Mouse (Mus musculus) kidney, embryonic 15.5 days (tissue): ENCODE data around the gene Cpeb2. TPM values are rescaled to one million over a fixed set of nuclear protein-coding genes. Genes with fewer than 3 reads are reported as not detected.

Experiments
- ATAC-seq: fragments of 200-750 bp; cut with Nextera tagmentation; replicated peaks from 2 replicates; pipeline ENCODE4 v1.8.0; 2017; ENCODE audit warnings: moderate TSS enrichment; ENCODE audit not compliant: low FRiP score
- H3K27ac ChIP-seq: fragments of 300-500 bp; sonication (generic); 2 replicates; pipeline ENCODE4 v1.5.1; 2015; ENCODE audit warnings: mild to moderate bottlenecking, inconsistent platforms
- H3K27me3 ChIP-seq: fragments of 300-500 bp; sonication (generic); 2 replicates; pipeline ENCODE4 v1.6.1; 2015; ENCODE audit warnings: inconsistent platforms
- H3K36me3 ChIP-seq: fragments of 300-500 bp; sonication (generic); 2 replicates; pipeline ENCODE4 v1.6.1; 2015; ENCODE audit warnings: inconsistent platforms
- H3K4me1 ChIP-seq: fragments of 300-500 bp; sonication (generic); 2 replicates; pipeline ENCODE4 v1.6.1; 2015; ENCODE audit warnings: inconsistent platforms
- H3K4me2 ChIP-seq: fragments of 300-500 bp; sonication (generic); 2 replicates; pipeline ENCODE4 v1.6.1; 2015; ENCODE audit warnings: moderate library complexity, mild to moderate bottlenecking, inconsistent platforms
- H3K4me3 ChIP-seq: fragments of 300-500 bp; sonication (generic); replicated peaks from 2 replicates; pipeline ENCODE4 v1.5.1; 2015; ENCODE audit warnings: mild to moderate bottlenecking, inconsistent platforms
- H3K9ac ChIP-seq: fragments of 300-500 bp; sonication (generic); 2 replicates; pipeline ENCODE4 v1.6.1; 2015; ENCODE audit warnings: mild to moderate bottlenecking, inconsistent platforms
- H3K9me3 ChIP-seq: fragments of 300-500 bp; sonication (generic); replicated peaks from 2 replicates; pipeline ENCODE4 v1.6.1; 2016; ENCODE audit warnings: inconsistent platforms
- WGBS: fragments of 180-500 bp; shearing (Covaris S2); methylation state at CpG from one replicate; pipeline ENCODE4 v1.1.7; 2015; ENCODE audit warnings: mixed read lengths; 5-methylcytosine and 5-hydroxymethylcytosine counted together
- polyA plus RNA-seq: library from polyadenylated mRNA; unstranded; fragments of >200 nt; fragmentation: Nextera tagmentation; extraction: Ambion mirVana; gene quantifications from 2 replicates; pipeline ENCODE4 v1.2.1, GENCODE M21; 2015

The Cpeb2 gene
- polyA plus RNA-seq = 1.4 and 1.6 TPM in 2 replicates

DNA sequence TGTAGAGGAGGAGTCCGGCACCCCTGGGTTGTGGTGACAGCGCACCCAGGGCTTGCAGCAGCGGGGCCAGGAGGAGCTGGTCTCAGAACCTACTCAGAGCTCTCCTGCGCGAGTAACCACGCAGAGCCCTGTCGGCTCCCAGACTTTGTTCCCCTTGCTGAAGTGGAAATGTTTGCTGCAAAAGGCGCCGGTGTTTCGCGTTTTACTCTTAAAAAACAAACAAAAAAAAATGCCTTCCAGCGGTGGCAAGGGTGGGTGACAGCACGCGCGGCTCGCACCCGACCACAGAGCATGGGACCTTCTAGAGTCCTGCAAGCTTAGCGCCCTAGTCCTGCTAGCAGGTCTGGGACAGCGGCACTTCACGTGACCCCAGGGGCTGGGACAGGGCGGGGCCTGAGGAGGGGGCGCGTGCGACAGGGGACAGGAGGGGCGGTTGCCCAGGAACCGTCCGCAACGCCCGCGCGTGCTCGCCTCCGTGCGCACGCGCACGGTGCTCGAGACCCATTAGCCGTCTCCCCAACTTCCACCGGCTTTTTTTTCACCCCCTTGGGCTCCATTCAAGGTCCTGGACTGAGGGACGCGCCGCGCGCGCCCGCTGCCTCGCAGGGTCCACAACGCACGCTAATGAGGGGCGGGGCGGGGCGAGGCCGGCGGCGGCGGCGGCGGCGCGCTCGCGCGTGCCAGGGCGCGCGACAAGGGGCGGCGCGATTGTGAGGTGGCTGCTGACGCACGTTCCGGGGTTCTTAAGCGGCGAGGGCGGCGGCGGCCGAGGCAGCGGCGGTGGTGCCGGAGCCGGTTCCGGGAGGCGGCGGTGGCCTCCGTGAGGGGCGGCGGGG is at the start of gene Cpeb2:
TSS of gene Cpeb2 (plus strand) at position 691 of the 836 bp plus-strand sequence.
- H3K36me3 ChIP-seq = no peaks in the 10 kb centered on the region
- peak within 1 kb of the TSS; percentile 98 for H3K4me2 ChIP-seq
- H3K9me3 ChIP-seq = no peaks in the 10 kb centered on the region
- H3K9ac ChIP-seq = peak within 1 kb of the TSS; percentile 84
- H3K27ac ChIP-seq = peak within 1 kb of the TSS; percentile 94
- WGBS = under 1% methylated on average over 71 of the region's 89 CpGs
- peak; percentile 97 for ATAC-seq
- peaks cover 43% of the 10 kb centered on the region for H3K27me3 ChIP-seq
- H3K4me1 ChIP-seq = peaks cover 11% of the 10 kb centered on the region
- H3K4me3 ChIP-seq = peak within 1 kb of the TSS; percentile 84

DNA sequence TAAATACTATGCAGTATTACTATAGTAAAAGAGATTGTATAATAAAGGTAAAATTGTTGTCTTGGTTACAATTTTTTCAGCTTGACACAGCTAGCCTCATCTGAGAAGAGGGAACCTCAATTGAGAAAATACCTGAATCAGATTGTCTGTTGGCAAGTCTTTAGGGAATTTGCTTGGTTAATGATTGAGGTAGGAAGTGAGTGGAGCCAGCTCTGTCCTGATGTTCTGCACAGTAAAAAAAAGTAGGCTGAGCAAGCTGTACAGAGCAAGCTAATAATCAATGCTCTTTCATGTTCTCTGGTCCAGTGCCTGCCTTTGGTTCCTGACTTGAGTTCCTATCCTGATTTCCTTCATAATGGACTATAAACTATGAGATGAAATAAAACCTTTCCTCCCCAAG is 49.4 kb upstream of the Cpeb2 start:
- Histone ChIP-seq H3K4me1 (no peaks in the 10 kb centered on the region), H3K27ac (no peak overlapping the region), H3K4me3 (no peak overlapping the region), H3K27me3 (no peaks in the 10 kb centered on the region), H3K36me3 (no peaks in the 10 kb centered on the region), H3K4me2 (no peak overlapping the region), H3K9ac (no peak overlapping the region), H3K9me3 (no peaks in the 10 kb centered on the region)
- no peak for ATAC-seq

GRCm38 (mm10) chr5:43184834-43185233 is 48.1 kb upstream of the Cpeb2 start:
- Histone ChIP-seq H3K4me2 (no peak overlapping the region), H3K9ac (no peak overlapping the region), H3K36me3 (no peaks in the 10 kb centered on the region), H3K4me1 (no peaks in the 10 kb centered on the region), H3K27ac (no peak overlapping the region), H3K9me3 (no peaks in the 10 kb centered on the region), H3K4me3 (no peak overlapping the region), H3K27me3 (no peaks in the 10 kb centered on the region)
- no peak for ATAC-seq
- WGBS = 66% methylated on average over 3 of the region's 3 CpGs

GRCm38 (mm10) chr5:43185478-43185877 is 47.5 kb upstream of the Cpeb2 start:
- Histone ChIP-seq H3K9ac (no peak overlapping the region), H3K27me3 (no peaks in the 10 kb centered on the region), H3K4me3 (no peak overlapping the region), H3K9me3 (no peaks in the 10 kb centered on the region), H3K27ac (no peak overlapping the region), H3K36me3 (no peaks in the 10 kb centered on the region), H3K4me1 (no peaks in the 10 kb centered on the region), H3K4me2 (no peak overlapping the region)
- 81% methylated on average over 3 of the region's 3 CpGs for WGBS
- ATAC-seq = no peak

DNA sequence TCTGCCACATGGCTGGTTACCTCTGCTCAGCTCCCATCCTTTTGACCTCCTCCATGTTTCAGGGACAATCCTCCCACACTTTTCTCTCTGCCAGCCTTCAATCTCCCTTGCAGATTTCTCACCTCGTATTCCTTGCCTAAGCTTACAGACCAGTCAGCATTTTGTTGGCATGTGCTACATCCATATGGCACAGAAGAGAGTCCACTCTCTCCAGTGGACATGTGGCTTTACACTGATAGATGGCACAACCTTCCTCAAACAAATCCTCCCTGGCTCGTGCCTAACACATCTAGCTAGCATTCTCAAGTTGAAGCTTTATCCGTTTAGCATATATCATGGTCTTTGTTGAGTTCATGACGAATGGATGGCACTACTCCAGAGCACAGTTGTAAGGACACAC is 32.3 kb upstream of the Cpeb2 start:
- no peak overlapping the region for H3K4me3 ChIP-seq
- ATAC-seq = no peak
- H3K4me1 ChIP-seq = no peaks in the 10 kb centered on the region
- H3K9ac ChIP-seq = no peak overlapping the region
- no peak overlapping the region for H3K27ac ChIP-seq
- no peak overlapping the region for H3K4me2 ChIP-seq
- H3K36me3 ChIP-seq = no peaks in the 10 kb centered on the region
- WGBS = 69% methylated on average over 4 of the region's 4 CpGs
- no peaks in the 10 kb centered on the region for H3K27me3 ChIP-seq
- no peaks in the 10 kb centered on the region for H3K9me3 ChIP-seq

- no peaks in the 10 kb centered on the region for H3K36me3 ChIP-seq
- H3K9me3 ChIP-seq = no peaks in the 10 kb centered on the region
- H3K9ac ChIP-seq = no peak overlapping the region
- H3K4me2 ChIP-seq = no peak overlapping the region
- WGBS = 85% methylated on average over 6 of the region's 6 CpGs
- H3K4me1 ChIP-seq = no peaks in the 10 kb centered on the region
- no peak for ATAC-seq
- H3K27ac ChIP-seq = no peak overlapping the region
- H3K4me3 ChIP-seq = no peak overlapping the region
- no peaks in the 10 kb centered on the region for H3K27me3 ChIP-seq
These were observed 26.4 kb upstream of the Cpeb2 start for GRCm38 (mm10) chr5:43206495-43207053.

- ATAC-seq = no peak
- Histone ChIP-seq H3K27me3 (no peaks in the 10 kb centered on the region), H3K9me3 (no peaks in the 10 kb centered on the region), H3K4me3 (no peak overlapping the region), H3K4me2 (no peak overlapping the region), H3K4me1 (no peaks in the 10 kb centered on the region), H3K36me3 (no peaks in the 10 kb centered on the region), H3K9ac (no peak overlapping the region), H3K27ac (no peak overlapping the region)
- 37% methylated on average over 4 of the region's 4 CpGs for WGBS
These were observed 15.5 kb upstream of the Cpeb2 start for GRCm38 (mm10) chr5:43217468-43217867.

DNA sequence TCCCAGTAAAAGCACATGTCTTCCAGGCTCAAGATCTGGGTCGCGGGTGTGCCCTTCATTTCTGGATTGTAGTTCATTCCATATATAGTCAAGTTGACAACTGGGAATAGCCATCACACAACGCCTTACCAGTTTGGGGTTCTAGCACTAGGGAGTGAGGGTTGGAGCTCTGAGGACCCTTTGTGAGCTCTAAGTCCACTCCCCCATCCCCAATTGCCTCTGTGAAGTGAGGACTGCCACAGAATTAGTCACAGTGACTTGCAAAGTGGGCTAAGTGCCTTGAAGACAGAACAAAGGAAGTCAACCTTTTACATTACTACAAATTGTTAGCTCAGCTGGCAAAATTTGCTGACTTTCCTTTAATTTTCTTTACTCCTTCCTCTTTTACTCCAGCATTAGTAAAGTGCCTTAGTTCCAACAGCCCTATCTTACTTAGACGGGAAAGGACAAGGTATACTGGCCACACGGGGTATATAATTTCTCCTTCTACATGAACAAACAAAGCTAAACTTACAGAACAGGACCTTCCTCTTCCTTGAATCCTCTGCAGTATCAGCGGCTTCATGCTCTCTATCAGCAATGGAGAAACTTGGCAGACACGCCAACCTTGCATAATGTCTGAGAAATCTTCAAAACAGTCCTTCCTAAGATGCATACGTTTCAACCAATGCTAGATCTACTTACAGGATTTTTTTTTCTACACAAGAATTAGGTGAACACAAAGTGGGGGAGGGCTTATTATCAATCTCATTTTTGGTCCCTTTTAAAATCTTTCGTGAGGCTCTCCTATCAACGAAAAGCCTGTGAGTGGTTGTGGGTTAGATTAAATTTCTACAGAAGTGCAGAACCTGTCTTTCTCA is 14.8 kb upstream of the Cpeb2 start:
- peak; percentile 25; the same call in 1 of the 2 replicates for ATAC-seq
- Histone ChIP-seq H3K9ac (no peak overlapping the region), H3K4me3 (no peak overlapping the region), H3K27me3 (no peaks in the 10 kb centered on the region), H3K9me3 (no peaks in the 10 kb centered on the region), H3K4me2 (no peak overlapping the region), H3K36me3 (no peaks in the 10 kb centered on the region), H3K4me1 (no peaks in the 10 kb centered on the region), H3K27ac (peak overlapping the region; percentile 24)
- 64% methylated on average over 10 of the region's 10 CpGs for WGBS

- ATAC-seq = peak; percentile 84
- H3K4me1 ChIP-seq = no peaks in the 10 kb centered on the region
- H3K4me2 ChIP-seq = no peak overlapping the region
- no peaks in the 10 kb centered on the region for H3K27me3 ChIP-seq
- H3K4me3 ChIP-seq = no peak overlapping the region
- no peak overlapping the region for H3K9ac ChIP-seq
- H3K27ac ChIP-seq = peak overlapping the region; percentile 41
- WGBS = 40% methylated on average over 1 of the region's 1 CpGs
- H3K9me3 ChIP-seq = no peaks in the 10 kb centered on the region
- H3K36me3 ChIP-seq = no peaks in the 10 kb centered on the region
These were observed 14.2 kb upstream of the Cpeb2 start for GRCm38 (mm10) chr5:43218847-43219132.

DNA sequence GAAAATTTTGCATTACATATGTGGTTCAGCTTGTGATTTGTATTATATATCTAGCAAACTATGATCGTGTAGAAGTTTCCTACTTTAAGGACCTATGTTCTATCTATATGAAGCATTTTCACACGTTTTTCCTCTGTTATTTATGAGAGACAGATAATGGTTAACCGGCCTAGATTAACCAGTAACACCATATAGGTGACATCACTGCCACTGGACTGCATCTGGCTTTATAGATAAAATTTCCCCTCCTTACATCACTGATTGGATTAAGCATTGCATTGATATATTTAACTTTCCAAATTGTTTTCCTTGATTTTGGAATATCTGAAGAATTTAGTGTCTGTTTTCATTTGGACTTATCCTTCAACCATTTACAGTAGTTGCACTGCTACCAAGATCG is 9.6 kb upstream of the Cpeb2 start:
- H3K27ac ChIP-seq = no peak overlapping the region
- no peak overlapping the region for H3K4me3 ChIP-seq
- H3K9me3 ChIP-seq = no peaks in the 10 kb centered on the region
- H3K36me3 ChIP-seq = no peaks in the 10 kb centered on the region
- peaks cover 3% of the 10 kb centered on the region; the same call in 1 of the 2 replicates for H3K27me3 ChIP-seq
- no peaks in the 10 kb centered on the region for H3K4me1 ChIP-seq
- H3K4me2 ChIP-seq = no peak overlapping the region
- ATAC-seq = no peak
- 73% methylated on average over 4 of the region's 4 CpGs for WGBS
- H3K9ac ChIP-seq = no peak overlapping the region

GRCm38 (mm10) chr5:43224245-43224644 is 8.7 kb upstream of the Cpeb2 start:
- peaks cover 10% of the 10 kb centered on the region for H3K27me3 ChIP-seq
- no peaks in the 10 kb centered on the region for H3K9me3 ChIP-seq
- no peak overlapping the region for H3K4me3 ChIP-seq
- H3K9ac ChIP-seq = no peak overlapping the region
- ATAC-seq = no peak
- no peak overlapping the region for H3K4me2 ChIP-seq
- 66% methylated on average over 3 of the region's 3 CpGs for WGBS
- H3K4me1 ChIP-seq = no peaks in the 10 kb centered on the region
- H3K36me3 ChIP-seq = no peaks in the 10 kb centered on the region
- no peak overlapping the region for H3K27ac ChIP-seq

GRCm38 (mm10) chr5:43226160-43226559 is 6.8 kb upstream of the Cpeb2 start:
- Histone ChIP-seq H3K9me3 (no peaks in the 10 kb centered on the region), H3K4me3 (no peak overlapping the region), H3K27ac (no peak overlapping the region), H3K27me3 (peaks cover 20% of the 10 kb centered on the region), H3K9ac (no peak overlapping the region), H3K4me2 (no peak overlapping the region), H3K4me1 (no peaks in the 10 kb centered on the region), H3K36me3 (no peaks in the 10 kb centered on the region)
- peak; percentile 69; the same call in 1 of the 2 replicates for ATAC-seq
